Mouse (Mus musculus): Measurements from ENCODE around the gene Hsf5.

GRCm38 (mm10) chr11:87613972-87614371 is 3.0 kb upstream of the Hsf5 start:
- TF ChIP-seq CTCF (IDR thresholded peaks at IDR 0.05; ENCODE audit: low read depth, low read length) (no peak), POLR2A (IDR thresholded peaks at IDR 0.05; ENCODE audit: extremely low read depth, insufficient read depth, low read length) (no peak)

Measured in liver, adult 2 months (tissue).